Mouse (Mus musculus): Measurements from ENCODE around the gene Gm13693.
"Not testable (repeated sequence)": the region's sequence is repeated elsewhere in the genome, so short reads cannot be mapped to it uniquely, and the experiment has no call there.

DNA sequence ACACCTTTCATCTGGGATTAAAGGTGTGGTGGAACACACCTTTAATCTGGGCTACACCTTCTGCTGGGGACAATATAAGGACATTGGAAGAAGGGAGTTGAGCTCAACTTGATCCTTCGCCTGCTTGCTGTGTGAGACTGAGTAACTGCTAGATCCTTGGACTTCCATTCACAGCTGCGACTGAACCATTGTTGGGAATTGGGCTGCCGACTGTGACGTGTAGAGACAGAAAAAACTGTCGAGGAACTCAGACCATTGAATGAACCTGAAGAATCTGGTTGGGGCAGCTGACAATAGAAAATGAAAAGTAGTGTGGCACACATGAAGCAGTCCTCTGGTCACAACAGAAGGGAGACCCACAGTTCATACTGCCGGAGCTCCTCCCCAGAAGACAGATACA is 23.1 kb downstream of the Gm13693 start, which contains the start of gene Gm13697:
- not testable (repeated sequence) for TF ChIP-seq CTCF (IDR thresholded peaks at IDR 0.05; ENCODE audit: low read depth, low read length); POLR2A (IDR thresholded peaks at IDR 0.05; ENCODE audit: insufficient read depth, low read length); EP300 (IDR thresholded peaks at IDR 0.05; ENCODE audit: insufficient read depth, low read depth, low read length)
